Mouse (Mus musculus) CH12.LX (cell line): ENCODE results near the gene Ube2n. TPM values are rescaled to one million over a fixed set of nuclear protein-coding genes. Genes with fewer than 3 reads are reported as not detected.

Experiments used
- DNase-seq: peaks from one replicate; pipeline ENCODE4 v3.0.0-alpha.2; 2013; ENCODE audit errors: extremely low read depth
- H3K27ac ChIP-seq: 2 replicates; pipeline ENCODE4 v1.5.1; 2012; ENCODE audit warnings: low read depth, mild to moderate bottlenecking, control low read depth, moderate library complexity; ENCODE audit not compliant: insufficient read depth
- H3K27me3 ChIP-seq: replicated peaks from 2 replicates; pipeline ENCODE3; 2012; ENCODE audit warnings: inconsistent platforms
- H3K36me3 ChIP-seq, 2 experiments: replicated peaks in 1 of 2; 2 replicates each; pipeline versions ENCODE3 to v1.6.1; 2012; ENCODE audit warnings: inconsistent platforms in 1 of 2, low read length in 1 of 2, mild to moderate bottlenecking in 1 of 2, mixed read lengths in 1 of 2, moderate library complexity in 1 of 2; ENCODE audit not compliant: control insufficient read depth in 1 of 2, insufficient read depth in 1 of 2
- H3K4me1 ChIP-seq, 2 experiments: 2 replicates each; pipeline ENCODE4 v1.6.1; 2012; ENCODE audit warnings: inconsistent platforms in 1 of 2, moderate library complexity in 1 of 2; ENCODE audit not compliant: insufficient read depth in 2 of 2, control insufficient read depth in 1 of 2
- H3K4me2 ChIP-seq: 2 replicates; pipeline ENCODE4 v1.6.1; 2012; ENCODE audit warnings: low read depth, mild to moderate bottlenecking, control low read depth; ENCODE audit not compliant: poor library complexity, insufficient read depth, severe bottlenecking
- H3K4me3 ChIP-seq, 3 experiments: fragments of 150-350 bp in 1 of 3; sonication (generic) in 1 of 3; replicated peaks in 1 of 3; 2 replicates each; pipeline versions ENCODE3 to v1.5.1; 2011 to 2012; ENCODE audit warnings: low read depth in 2 of 3, low read length in 2 of 3, mild to moderate bottlenecking in 2 of 3, moderate library complexity in 2 of 3, control low read depth in 1 of 3, improper control_type of control experiment in 1 of 3, inconsistent platforms in 1 of 3, mixed read lengths in 1 of 3; ENCODE audit not compliant: poor library complexity in 1 of 3
- H3K79me2 ChIP-seq: replicated peaks from 2 replicates; pipeline ENCODE4 v1.6.1; 2012; ENCODE audit warnings: mild to moderate bottlenecking, moderate library complexity; ENCODE audit not compliant: control insufficient read depth, poor library complexity, insufficient read depth, severe bottlenecking; ENCODE audit errors: extremely low read depth
- H3K9ac ChIP-seq: 2 replicates; pipeline ENCODE4 v1.6.1; 2012; ENCODE audit warnings: low read depth, mild to moderate bottlenecking, control low read depth, moderate library complexity; ENCODE audit not compliant: insufficient read depth
- H3K9me3 ChIP-seq: replicated peaks from 2 replicates; pipeline ENCODE3; 2012; ENCODE audit warnings: low read length, inconsistent platforms, mixed read lengths
- CHD1 ChIP-seq: IDR thresholded peaks from 2 replicates; pipeline ENCODE4 v1.6.1; 2012; ENCODE audit warnings: low read depth, low read length, improper control_type of control experiment, inconsistent platforms
- CTCF ChIP-seq, 2 experiments: IDR thresholded peaks in 1 of 2; conservative IDR thresholded peaks in 1 of 2; 2 replicates each; pipeline ENCODE4 v1.5.1; 2011 to 2012; ENCODE audit warnings: low read depth in 2 of 2, low read length in 2 of 2, improper control_type of control experiment in 1 of 2, inconsistent platforms in 1 of 2, mild to moderate bottlenecking in 1 of 2, moderate library complexity in 1 of 2
- E2F4 ChIP-seq: IDR thresholded peaks from 2 replicates; pipeline ENCODE4 v1.6.1; 2011; ENCODE audit warnings: low read depth, low read length, improper control_type of control experiment; ENCODE audit not compliant: insufficient replicate concordance
- ELF1 ChIP-seq: IDR thresholded peaks from 2 replicates; pipeline ENCODE4 v1.6.1; 2014; ENCODE audit warnings: low read depth, mild to moderate bottlenecking, inconsistent platforms, low read length, improper control_type of control experiment
- EP300 ChIP-seq: IDR thresholded peaks from 2 replicates; pipeline ENCODE4 v1.6.1; 2011; ENCODE audit warnings: low read length, improper control_type of control experiment
- ETS1 ChIP-seq: conservative IDR thresholded peaks from 2 replicates; pipeline ENCODE4 v1.6.1; 2012; ENCODE audit warnings: low read depth, mild to moderate bottlenecking, inconsistent platforms, low read length, improper control_type of control experiment, moderate library complexity
- JUN ChIP-seq: IDR thresholded peaks from 2 replicates; pipeline ENCODE4 v1.6.1; 2011; ENCODE audit warnings: low read depth, mild to moderate bottlenecking, low read length, improper control_type of control experiment, moderate library complexity; ENCODE audit not compliant: insufficient read depth
- JUND ChIP-seq: conservative IDR thresholded peaks from 2 replicates; pipeline ENCODE4 v1.6.1; 2011; ENCODE audit warnings: low read depth, low read length, improper control_type of control experiment
- MAFK ChIP-seq: IDR thresholded peaks from 2 replicates; pipeline ENCODE4 v1.6.1; 2011; ENCODE audit warnings: low read length, improper control_type of control experiment; ENCODE audit not compliant: insufficient replicate concordance
- MAX ChIP-seq: IDR thresholded peaks from 2 replicates; pipeline ENCODE4 v1.6.1; 2011; ENCODE audit warnings: low read length, improper control_type of control experiment
- MAZ ChIP-seq: IDR thresholded peaks from 2 replicates; pipeline ENCODE4 v1.6.1; 2012; ENCODE audit warnings: low read depth, mild to moderate bottlenecking, inconsistent platforms, low read length, improper control_type of control experiment, moderate library complexity
- MYC ChIP-seq: IDR thresholded peaks from 2 replicates; pipeline ENCODE4 v1.6.1; 2011; ENCODE audit warnings: low read depth, mild to moderate bottlenecking, improper control_type of control experiment, low read length
- NELFE ChIP-seq: IDR thresholded peaks from 2 replicates; pipeline ENCODE4 v1.6.1; 2011; ENCODE audit warnings: low read depth, low read length, improper control_type of control experiment
- POLR2A ChIP-seq: IDR thresholded peaks from 2 replicates; pipeline ENCODE4 v1.6.1; 2011; ENCODE audit warnings: low read depth, mild to moderate bottlenecking, improper control_type of control experiment, low read length
- RCOR1 ChIP-seq: conservative IDR thresholded peaks from 2 replicates; pipeline ENCODE4 v1.6.1; 2012; ENCODE audit warnings: low read depth, mild to moderate bottlenecking, inconsistent platforms, low read length, improper control_type of control experiment
- TBP ChIP-seq: conservative IDR thresholded peaks from 2 replicates; pipeline ENCODE4 v1.6.1; 2011; ENCODE audit warnings: low read depth, low read length, improper control_type of control experiment
- TCF12 ChIP-seq: IDR thresholded peaks from 2 replicates; pipeline ENCODE4 v1.6.1; 2014; ENCODE audit warnings: low read depth, mild to moderate bottlenecking, inconsistent platforms, low read length, improper control_type of control experiment
- UBTF ChIP-seq: IDR thresholded peaks from 2 replicates; pipeline ENCODE4 v1.6.1; 2012; ENCODE audit warnings: low read depth, mild to moderate bottlenecking, inconsistent platforms, low read length, improper control_type of control experiment, moderate library complexity
- USF1 ChIP-seq: IDR thresholded peaks from 2 replicates; pipeline ENCODE4 v1.6.1; 2014; ENCODE audit warnings: low read depth, mild to moderate bottlenecking, inconsistent platforms, low read length, improper control_type of control experiment
- USF2 ChIP-seq: conservative IDR thresholded peaks from 2 replicates; pipeline ENCODE4 v1.6.1; 2011; ENCODE audit warnings: low read depth, low read length, improper control_type of control experiment
- ZC3H11A ChIP-seq: IDR thresholded peaks from 2 replicates; pipeline ENCODE4 v1.6.1; 2012; ENCODE audit warnings: low read depth, mild to moderate bottlenecking, inconsistent platforms, low read length, improper control_type of control experiment
- dilution Hi-C: fragments of 300-500 bp; cut with MboI; formaldehyde crosslinking; loops from 2 replicates; pipeline ENCODE4 v1.14.3; 2020; ENCODE audit warnings: low sequenced_read_pairs; ENCODE audit not compliant: extremely low pct_unique_long_range_greater_than_20kb, extremely low pct_ligation_motif_present
- in situ Hi-C: fragments of 300-500 bp; cut with MboI; formaldehyde crosslinking; loops from 3 replicates; pipeline ENCODE4 v1.14.3; 2019; ENCODE audit warnings: low sequenced_read_pairs, low pct_ligation_motif_present, low pct_unique_long_range_greater_than_20kb, mixed read lengths
- polyA plus RNA-seq: library from polyadenylated mRNA; unstranded; fragments of >175 nt; gene quantifications from 2 replicates; pipeline ENCODE4 v1.2.1, GENCODE M21; 2012; ENCODE audit warnings: low read depth; ENCODE audit not compliant: insufficient read length
- total RNA-seq, 2 experiments: library from RNA; depleted of rRNA; stranded (reverse); fragments of 300-350 nt in 1 of 2; fragments of >200 nt in 1 of 2; gene quantifications; 2 replicates each; pipeline ENCODE4 v1.2.3; 2012 to 2014

Gene Ube2n
- total and polyA plus RNA-seq, 3 experiments = 71.9 to 265 (median 237) TPM

GRCm38 (mm10) chr10:95543377-95543776 is 28.4 kb downstream of the Ube2n start:
- H3K4me2 ChIP-seq = no peak overlapping the region
- H3K9me3 ChIP-seq = no peaks in the 10 kb centered on the region
- H3K36me3 ChIP-seq = peaks cover 27 to 54% of the 10 kb centered on the region in 2 experiments
- H3K4me1 ChIP-seq = peaks cover 3 to 63% of the 10 kb centered on the region in 2 experiments; a peak in 3 of 4 replicates
- DNase-seq = no peak
- H3K4me3 ChIP-seq = no peak overlapping the region
- no peak overlapping the region for H3K27ac ChIP-seq
- in situ Hi-C loops = loop anchor here (25.0 kb wide), 1 partner anchor 544 kb away; no protein-coding TSS in a partner anchor
- H3K79me2 ChIP-seq = peaks cover 22% of the 10 kb centered on the region
- H3K9ac ChIP-seq = no peak overlapping the region
- H3K27me3 ChIP-seq = no peaks in the 10 kb centered on the region
- dilution Hi-C loops = no loop called here
- TF ChIP-seq ZC3H11A (no peak), TCF12 (no peak), JUN (no peak), ETS1 (no peak), ELF1 (no peak), CHD1 (no peak), POLR2A (no peak), JUND (no peak), CTCF (conservative IDR thresholded peaks at IDR 0.05 in 1 of 2, IDR thresholded peaks at IDR 0.05 in 1 of 2; ENCODE audit: low read depth in 2 of 2, low read length in 2 of 2) (no peak), TBP (no peak), USF2 (no peak), UBTF (no peak), RCOR1 (no peak), USF1 (no peak), E2F4 (no peak), MAX (no peak), EP300 (no peak)

GRCm38 (mm10) chr10:95544004-95544403 is 29.1 kb downstream of the Ube2n start:
- no peak overlapping the region for H3K27ac ChIP-seq
- peaks cover 16% of the 10 kb centered on the region for H3K79me2 ChIP-seq
- no peaks in the 10 kb centered on the region for H3K9me3 ChIP-seq
- TF ChIP-seq RCOR1 (no peak), MAFK (no peak), POLR2A (no peak), EP300 (no peak), NELFE (no peak), MYC (no peak), ETS1 (no peak), MAZ (no peak), ZC3H11A (no peak), USF1 (no peak), CHD1 (no peak), JUN (no peak)
- no peak for DNase-seq
- dilution Hi-C loops (no loop called here), in situ Hi-C loops (loop anchor here (25.0 kb wide), 1 partner anchor 543 kb away; no protein-coding TSS in a partner anchor)
- H3K36me3 ChIP-seq = peaks cover 27 to 51% of the 10 kb centered on the region in 2 experiments
- no peak overlapping the region for H3K9ac ChIP-seq
- no peaks in the 10 kb centered on the region for H3K27me3 ChIP-seq
- no peak overlapping the region for H3K4me2 ChIP-seq
- H3K4me3 ChIP-seq = no peak overlapping the region
- peaks cover 3 to 62% of the 10 kb centered on the region in 2 experiments; a peak in 3 of 4 replicates for H3K4me1 ChIP-seq
